Mouse (Mus musculus) liver, postnatal 0 days (tissue): ENCODE measurements around the gene Slc4a11. TPM values are rescaled to one million over a fixed set of nuclear protein-coding genes. Genes with fewer than 3 reads are reported as not detected.
A peak's percentile ranks its signal among the peaks of the same experiment; 100 is the strongest.

Experiments used
- ATAC-seq: fragments of 200-750 bp; cut with Nextera tagmentation; 2 replicates; pipeline ENCODE4 v1.8.0; 2017; ENCODE audit warnings: mild to moderate bottlenecking, moderate library complexity
- DNase-seq: peaks from one replicate; pipeline ENCODE4 v3.0.0-alpha.2; 2016
- H3K27ac ChIP-seq: fragments of 300-500 bp; sonication (generic); 2 replicates; pipeline ENCODE4 v1.5.1; 2014; ENCODE audit warnings: antibody characterized with exemption, moderate library complexity, mild to moderate bottlenecking, low read depth
- H3K27me3 ChIP-seq: fragments of 300-500 bp; sonication (generic); 2 replicates; pipeline ENCODE4 v1.6.1; 2014; ENCODE audit warnings: low read length, control low read depth, mixed read lengths; ENCODE audit not compliant: insufficient read depth
- H3K36me3 ChIP-seq: fragments of 300-500 bp; sonication (generic); replicated peaks from 2 replicates; pipeline ENCODE4 v1.6.1; 2014; ENCODE audit warnings: mild to moderate bottlenecking, control low read depth, low read length, moderate library complexity, mixed read lengths; ENCODE audit not compliant: insufficient read depth
- H3K4me1 ChIP-seq: fragments of 300-500 bp; sonication (generic); 2 replicates; pipeline ENCODE4 v1.6.1; 2014; ENCODE audit warnings: antibody characterized with exemption, mild to moderate bottlenecking, control low read depth; ENCODE audit not compliant: insufficient read depth
- H3K4me2 ChIP-seq: fragments of 300-500 bp; sonication (generic); 2 replicates; pipeline ENCODE4 v1.6.1; 2014; ENCODE audit warnings: low read depth, mild to moderate bottlenecking, low read length, moderate library complexity, mixed read lengths
- H3K4me3 ChIP-seq: fragments of 300-500 bp; sonication (generic); 2 replicates; pipeline ENCODE4 v1.5.1; 2014; ENCODE audit warnings: low read depth, low read length
- H3K9ac ChIP-seq: fragments of 300-500 bp; sonication (generic); replicated peaks from 2 replicates; pipeline ENCODE4 v1.6.1; 2014; ENCODE audit warnings: mild to moderate bottlenecking, moderate library complexity
- H3K9me3 ChIP-seq: fragments of 300-500 bp; sonication (generic); 2 replicates; pipeline ENCODE4 v1.6.1; 2016; ENCODE audit warnings: mild to moderate bottlenecking, control low read depth, low read length, mixed read lengths
- CTCF ChIP-seq: sonication (generic); IDR thresholded peaks from 2 replicates; pipeline ENCODE4 v1.5.1; 2016; ENCODE audit warnings: antibody characterized with exemption, low read depth
- EP300 ChIP-seq: IDR thresholded peaks from 2 replicates; pipeline ENCODE4 v1.6.1; 2016; ENCODE audit warnings: antibody characterized with exemption, low read depth, mild to moderate bottlenecking
- WGBS: fragments of 180-500 bp; shearing (Covaris S2); extraction: QIAGEN DNeasy Blood & Tissue Kit; methylation state at CpG from one replicate; pipeline ENCODE4 v1.1.7; 2014; ENCODE audit not compliant: insufficient replicate concordance; 5-methylcytosine and 5-hydroxymethylcytosine counted together
- polyA plus RNA-seq: library from polyadenylated mRNA; unstranded; fragments of >200 nt; fragmentation: Nextera tagmentation; extraction: Ambion mirVana; gene quantifications from 2 replicates; pipeline ENCODE4 v1.2.1, GENCODE M21; 2015

The Slc4a11 gene
- polyA plus RNA-seq, 1 experiment from 2014 or later: not detected

DNA sequence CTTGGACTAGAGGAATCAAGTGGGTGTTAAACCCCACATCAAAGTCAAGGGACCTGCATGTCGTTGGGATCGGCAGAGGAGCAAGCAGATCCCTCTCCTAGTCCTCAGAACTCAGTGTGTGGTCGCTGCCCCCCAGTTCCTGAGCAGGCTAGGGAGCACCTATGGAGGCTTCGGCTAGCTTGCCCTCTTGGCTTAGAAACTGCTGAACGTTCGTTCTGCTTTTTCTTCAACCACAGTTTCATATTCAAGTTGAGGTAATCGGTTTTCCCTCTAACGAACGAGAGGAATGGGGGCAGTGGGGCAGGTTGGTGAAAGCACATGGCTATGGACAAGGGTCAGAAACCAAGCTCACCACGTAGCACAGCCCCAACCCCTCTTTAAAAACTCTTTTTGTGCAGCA lies 9.7 kb upstream of the Slc4a11 start:
- whole genome bisulfite sequencing: 21% methylated on average over 10 of the region's 10 CpGs
- no peak overlapping the region for H3K4me3 ChIP-seq
- peaks cover 4% of the 10 kb centered on the region; the same call in 1 of the 2 replicates for H3K36me3 ChIP-seq
- H3K27ac ChIP-seq: peak overlapping the region; percentile 80
- no peak for TF ChIP-seq CTCF
- no peak for TF ChIP-seq EP300
- H3K4me2 ChIP-seq: no peak overlapping the region
- no peaks in the 10 kb centered on the region for H3K9me3 ChIP-seq
- peaks cover 9% of the 10 kb centered on the region for H3K4me1 ChIP-seq
- H3K9ac ChIP-seq: no peak overlapping the region
- ATAC-seq (peak; percentile 43; the same call in 1 of the 2 replicates), DNase-seq (no peak)
- no peaks in the 10 kb centered on the region for H3K27me3 ChIP-seq

DNA sequence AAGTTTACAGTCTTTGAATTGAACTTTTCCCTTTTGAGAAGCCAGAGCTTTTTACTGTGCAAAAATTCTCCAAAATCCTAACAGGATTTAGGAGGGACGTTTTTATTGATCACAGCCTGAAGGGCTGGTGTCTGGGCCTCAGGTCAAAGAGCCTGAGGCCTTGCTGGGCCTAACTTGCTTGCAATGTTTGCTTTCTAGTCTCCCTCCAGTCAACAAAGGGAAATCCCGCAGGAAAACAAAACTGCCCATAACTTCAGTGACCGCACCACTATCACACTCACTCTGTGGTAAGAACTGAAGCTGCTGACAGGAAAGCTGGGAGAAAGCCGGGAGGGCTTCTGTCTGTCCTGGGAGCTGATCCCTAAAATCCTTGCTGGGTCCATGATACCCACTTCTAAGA lies 9.3 kb upstream of the Slc4a11 start:
- TF ChIP-seq CTCF (no peak), EP300 (no peak)
- Histone ChIP-seq H3K27me3 (no peaks in the 10 kb centered on the region), H3K4me2 (no peak overlapping the region), H3K36me3 (peaks cover 4% of the 10 kb centered on the region; the same call in 1 of the 2 replicates), H3K9me3 (no peaks in the 10 kb centered on the region), H3K4me1 (peaks cover 9% of the 10 kb centered on the region), H3K4me3 (no peak overlapping the region), H3K27ac (peak overlapping the region; percentile 80), H3K9ac (no peak overlapping the region)
- no peak for DNase-seq
- WGBS: 53% methylated on average over 4 of the region's 4 CpGs
- ATAC-seq: peak; percentile 84

DNA sequence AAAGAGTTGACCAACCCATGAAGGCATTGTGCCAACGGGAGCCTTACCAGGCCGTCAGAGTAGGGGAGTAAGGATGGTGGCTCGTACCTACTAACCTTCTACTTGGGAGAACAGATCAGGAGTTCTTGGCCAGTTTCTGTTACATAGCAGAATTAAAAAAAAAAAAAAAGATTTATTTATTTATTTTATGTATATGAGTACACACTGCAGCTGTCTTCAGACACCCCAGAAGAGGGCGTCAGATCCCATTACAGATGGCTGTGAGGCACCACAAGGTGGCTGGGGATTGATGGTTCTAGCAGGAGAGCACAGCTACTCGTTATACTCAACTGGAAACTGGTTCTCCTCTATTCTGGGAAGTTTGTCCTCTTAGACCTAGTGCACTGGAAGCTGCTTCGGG lies 7.9 kb upstream of the Slc4a11 start:
- no peaks in the 10 kb centered on the region for H3K27me3 ChIP-seq
- no peak for ATAC-seq
- H3K4me3 ChIP-seq: no peak overlapping the region
- H3K36me3 ChIP-seq: peaks cover 4% of the 10 kb centered on the region; the same call in 1 of the 2 replicates
- no peak for TF ChIP-seq EP300
- peak; percentile 27; the same call in 1 of the 2 replicates for TF ChIP-seq CTCF
- H3K9me3 ChIP-seq: no peaks in the 10 kb centered on the region
- peaks cover 9% of the 10 kb centered on the region for H3K4me1 ChIP-seq
- DNase-seq: no peak
- no peak overlapping the region for H3K9ac ChIP-seq
- no peak overlapping the region for H3K27ac ChIP-seq
- no peak overlapping the region for H3K4me2 ChIP-seq
- WGBS: 68% methylated on average over 6 of the region's 6 CpGs

DNA sequence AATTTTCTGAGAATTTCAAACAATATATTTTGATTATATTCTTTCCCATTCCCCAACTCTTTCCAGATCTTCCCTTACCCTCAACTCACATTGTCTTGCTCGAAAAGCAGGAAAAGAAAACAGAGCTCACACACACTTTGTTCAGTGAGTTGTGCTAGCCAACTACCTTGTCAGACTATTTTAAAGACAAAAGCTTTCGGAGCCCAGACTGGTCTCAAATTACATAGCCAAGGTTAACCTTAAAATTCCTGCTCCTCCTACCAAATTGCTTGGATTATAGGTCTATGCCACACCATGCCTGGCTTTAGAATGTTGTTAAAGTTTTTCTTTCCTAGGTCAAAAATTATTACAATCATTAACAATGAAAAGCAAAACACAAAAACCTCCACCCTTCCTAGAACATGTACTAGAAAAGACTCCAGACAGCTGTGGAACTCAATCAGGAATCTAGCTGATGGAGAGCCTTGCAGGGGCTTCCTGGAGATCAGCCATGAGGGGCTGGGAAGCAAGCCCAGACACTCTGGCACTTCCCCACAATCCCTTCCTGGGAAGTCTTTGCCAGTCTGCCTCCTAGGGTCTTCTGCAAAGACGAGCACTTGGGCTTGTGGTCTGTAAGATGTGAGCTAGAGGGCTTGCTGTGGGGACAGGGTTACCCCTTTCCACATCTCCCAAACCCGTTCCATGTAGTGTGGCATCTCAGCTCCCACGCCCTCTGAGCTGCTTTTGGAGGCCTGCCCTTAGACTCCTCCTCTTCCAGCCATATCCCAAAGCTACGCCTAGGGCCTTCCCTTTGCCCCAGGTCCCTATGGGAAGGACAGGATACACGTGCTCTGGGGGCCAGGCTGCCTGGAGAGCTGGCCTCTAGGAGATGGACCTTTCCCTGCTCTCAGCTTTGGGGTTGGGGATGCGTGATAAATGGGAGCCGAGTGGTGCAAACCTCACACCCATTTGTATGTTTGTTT lies 7.0 kb upstream of the Slc4a11 start:
- H3K9me3 ChIP-seq: no peaks in the 10 kb centered on the region
- WGBS: 78% methylated on average over 9 of the region's 9 CpGs
- peaks cover 9% of the 10 kb centered on the region for H3K4me1 ChIP-seq
- TF ChIP-seq CTCF (no peak), EP300 (no peak)
- no peak overlapping the region for H3K9ac ChIP-seq
- H3K4me2 ChIP-seq: no peak overlapping the region
- no peak for ATAC-seq
- no peak overlapping the region for H3K27ac ChIP-seq
- H3K4me3 ChIP-seq: no peak overlapping the region
- 0 out of 2 replicates have a peak, but pooled peaks cover 4% of the 10 kb centered on the region for H3K36me3 ChIP-seq
- no peak for DNase-seq
- H3K27me3 ChIP-seq: no peaks in the 10 kb centered on the region

DNA sequence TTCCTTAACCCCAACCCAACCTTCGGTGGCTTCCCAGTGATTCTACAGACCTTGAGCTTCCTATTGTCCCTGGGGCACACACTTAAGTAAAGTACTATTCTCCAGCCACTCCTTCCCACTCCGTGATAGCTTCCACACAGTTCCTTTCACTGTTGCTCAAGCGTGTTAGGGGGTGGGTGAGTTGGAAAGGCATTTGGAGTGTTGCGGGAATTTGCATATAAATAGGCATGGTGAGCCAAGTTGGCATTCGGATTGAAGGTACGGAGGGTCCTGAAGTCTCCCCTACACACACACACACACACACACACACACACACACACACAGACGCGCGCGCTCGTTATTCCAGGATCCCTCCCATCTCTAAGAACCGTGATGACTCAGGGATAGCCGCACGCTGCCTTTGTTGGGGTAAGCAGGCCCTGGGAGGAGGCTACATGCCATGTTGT lies 525 bp upstream of the Slc4a11 start:
- WGBS: 17% methylated on average over 14 of the region's 14 CpGs
- no peak overlapping the region for H3K27ac ChIP-seq
- H3K4me1 ChIP-seq: peaks cover 8% of the 10 kb centered on the region
- H3K9me3 ChIP-seq: no peaks in the 10 kb centered on the region
- H3K4me3 ChIP-seq: peak overlapping the region; percentile 50
- no peak for DNase-seq
- TF ChIP-seq CTCF (no peak), EP300 (no peak)
- peaks cover 35% of the 10 kb centered on the region for H3K27me3 ChIP-seq
- no peaks in the 10 kb centered on the region for H3K36me3 ChIP-seq
- no peak for ATAC-seq
- H3K9ac ChIP-seq: no peak overlapping the region
- peak overlapping the region; percentile 94 for H3K4me2 ChIP-seq

DNA sequence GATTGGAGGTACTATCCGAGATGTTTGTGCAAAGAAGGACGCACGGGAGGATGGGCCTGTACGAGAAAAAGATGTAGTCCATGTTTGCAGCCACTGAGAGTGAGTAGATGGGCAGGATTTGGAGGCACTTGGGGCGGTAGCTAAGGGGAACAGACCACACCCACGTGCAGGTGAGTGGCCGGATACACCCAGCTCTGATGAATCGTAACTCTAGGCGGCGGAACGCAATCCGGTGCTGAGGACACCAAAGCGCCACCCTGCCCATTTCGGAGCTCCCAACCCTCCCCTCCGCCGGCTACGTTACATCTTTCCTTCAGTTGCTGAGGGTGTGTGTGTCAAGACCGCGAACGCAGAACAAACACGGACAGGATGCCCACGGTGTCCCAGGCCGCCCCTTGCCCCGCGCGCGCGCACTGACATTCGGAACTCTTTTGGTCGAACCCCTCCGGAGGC lies 593 bp downstream of the Slc4a11 start:
- Histone ChIP-seq H3K4me3 (peak overlapping the region; percentile 50), H3K9me3 (no peaks in the 10 kb centered on the region), H3K4me2 (peak overlapping the region; percentile 94), H3K4me1 (peaks cover 8% of the 10 kb centered on the region), H3K27me3 (peaks cover 35% of the 10 kb centered on the region), H3K9ac (no peak overlapping the region), H3K27ac (no peak overlapping the region), H3K36me3 (no peaks in the 10 kb centered on the region)
- WGBS: 2% methylated on average over 31 of the region's 31 CpGs
- ATAC-seq (no peak), DNase-seq (peak; percentile 25)
- TF ChIP-seq EP300 (no peak), CTCF (no peak)
